Mouse (Mus musculus) hindbrain, embryonic 12.5 days (tissue): ENCODE results near the gene Smoc1. TPM values are rescaled to one million over a fixed set of nuclear protein-coding genes. Genes with fewer than 3 reads are reported as not detected.

ENCODE experiments used
- ATAC-seq: fragments of 200-750 bp; cut with Nextera tagmentation; 2 replicates; pipeline ENCODE4 v1.8.0; 2017; ENCODE audit warnings: moderate TSS enrichment; ENCODE audit not compliant: low FRiP score
- H3K27ac ChIP-seq: fragments of 300-500 bp; sonication (generic); 2 replicates; pipeline ENCODE4 v1.5.1; 2016; ENCODE audit warnings: mild to moderate bottlenecking
- H3K27me3 ChIP-seq: fragments of 300-500 bp; sonication (generic); 2 replicates; pipeline ENCODE4 v1.6.1; 2016; ENCODE audit warnings: mild to moderate bottlenecking
- H3K36me3 ChIP-seq: fragments of 300-500 bp; sonication (generic); 2 replicates; pipeline ENCODE4 v1.6.1; 2016; ENCODE audit warnings: mild to moderate bottlenecking
- H3K4me1 ChIP-seq: fragments of 300-500 bp; sonication (generic); 2 replicates; pipeline ENCODE4 v1.6.1; 2016
- H3K4me2 ChIP-seq: fragments of 300-500 bp; sonication (generic); replicated peaks from 2 replicates; pipeline ENCODE4 v1.6.1; 2016; ENCODE audit warnings: mild to moderate bottlenecking
- H3K4me3 ChIP-seq: fragments of 300-500 bp; sonication (generic); 2 replicates; pipeline ENCODE4 v1.5.1; 2016; ENCODE audit warnings: mild to moderate bottlenecking
- H3K9ac ChIP-seq: fragments of 300-500 bp; sonication (generic); 2 replicates; pipeline ENCODE4 v1.6.1; 2016; ENCODE audit warnings: mild to moderate bottlenecking, moderate library complexity
- H3K9me3 ChIP-seq: fragments of 300-500 bp; sonication (generic); replicated peaks from 2 replicates; pipeline ENCODE4 v1.6.1; 2016; ENCODE audit warnings: mild to moderate bottlenecking
- WGBS: fragments of 180-500 bp; shearing (Covaris S2); methylation state at CpG from one replicate; pipeline ENCODE4 v1.1.7; 2016; 5-methylcytosine and 5-hydroxymethylcytosine counted together
- polyA plus RNA-seq: library from polyadenylated mRNA; unstranded; fragments of >200 nt; fragmentation: Nextera tagmentation; extraction: Ambion mirVana; gene quantifications from 2 replicates; pipeline ENCODE4 v1.2.1, GENCODE M21; 2016

Gene Smoc1
- polyA plus RNA-seq, 1 experiment from 2014 or later: 22.6 TPM

DNA sequence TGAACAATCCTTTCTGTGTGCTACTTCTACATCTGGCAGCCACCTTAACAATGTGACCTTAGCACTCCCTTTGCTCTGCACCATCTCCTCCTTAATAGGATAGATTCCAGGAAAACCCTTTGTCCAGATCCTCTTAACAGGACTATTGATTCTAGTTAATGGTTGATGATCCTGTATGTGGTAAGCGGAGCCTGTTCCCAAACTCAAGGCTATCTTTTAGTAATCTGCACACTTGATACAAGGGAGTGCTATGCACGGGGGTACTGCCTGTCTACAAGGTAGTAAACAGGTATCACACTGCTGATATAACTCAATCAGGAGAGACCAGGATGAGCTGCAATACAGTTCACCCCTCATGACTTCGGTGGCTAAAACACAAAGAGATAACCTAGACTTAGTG, 161.8 kb downstream of the Smoc1 start:
- Histone ChIP-seq H3K27ac (no peak overlapping the region), H3K9me3 (no peaks in the 10 kb centered on the region), H3K9ac (no peak overlapping the region), H3K4me3 (no peak overlapping the region), H3K4me1 (no peaks in the 10 kb centered on the region), H3K27me3 (no peaks in the 10 kb centered on the region), H3K36me3 (peaks cover 3% of the 10 kb centered on the region; the same call in 1 of the 2 replicates), H3K4me2 (no peak overlapping the region)
- no peak for ATAC-seq
- 86% methylated on average over 3 of the region's 3 CpGs for WGBS

DNA sequence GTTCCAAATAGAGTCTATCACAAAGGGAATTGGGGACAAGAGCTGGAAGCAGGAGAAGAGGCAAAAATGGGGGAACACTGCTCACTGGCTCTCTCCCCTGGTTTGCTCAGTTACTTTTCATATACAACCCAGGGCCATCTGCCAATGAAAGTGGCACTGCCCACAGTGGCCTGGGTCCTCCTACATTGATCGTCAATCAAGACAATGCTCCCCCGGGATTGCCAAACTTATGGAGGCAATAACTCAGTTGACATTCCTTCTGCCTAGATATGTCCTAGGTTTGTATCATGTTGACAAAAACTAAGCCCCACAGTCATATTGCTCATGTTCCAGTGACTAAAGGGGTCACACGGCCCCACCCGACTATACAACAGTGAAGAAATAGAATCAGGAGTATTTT, 162.4 kb downstream of the Smoc1 start:
- WGBS: 95% methylated on average over 4 of the region's 4 CpGs
- Histone ChIP-seq H3K4me2 (no peak overlapping the region), H3K27ac (no peak overlapping the region), H3K36me3 (no peaks in the 10 kb centered on the region), H3K4me1 (no peaks in the 10 kb centered on the region), H3K9me3 (no peaks in the 10 kb centered on the region), H3K27me3 (no peaks in the 10 kb centered on the region), H3K4me3 (no peak overlapping the region), H3K9ac (no peak overlapping the region)
- no peak for ATAC-seq

DNA sequence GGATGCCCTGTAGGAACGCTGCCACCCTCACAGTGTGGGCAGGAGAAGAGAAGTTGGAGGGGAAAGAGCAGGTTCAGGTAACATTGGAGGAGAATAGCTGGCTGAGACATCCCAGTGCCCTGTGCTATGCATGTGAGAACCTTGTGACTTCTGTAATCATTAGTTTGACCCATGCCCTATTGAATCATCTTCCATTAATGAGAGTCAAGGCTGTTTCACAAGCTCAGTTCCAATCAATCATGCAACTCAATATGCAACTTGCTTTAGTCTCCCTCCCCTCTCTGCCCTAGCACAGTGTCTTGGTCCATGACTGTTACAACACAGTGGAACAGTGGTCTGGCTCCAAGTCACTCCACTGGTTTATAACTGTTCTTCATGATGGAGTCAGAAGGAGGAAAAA, 163.0 kb downstream of the Smoc1 start:
- Histone ChIP-seq H3K9ac (no peak overlapping the region), H3K4me2 (no peak overlapping the region), H3K9me3 (no peaks in the 10 kb centered on the region), H3K4me3 (no peak overlapping the region), H3K36me3 (no peaks in the 10 kb centered on the region), H3K27ac (no peak overlapping the region), H3K4me1 (no peaks in the 10 kb centered on the region), H3K27me3 (no peaks in the 10 kb centered on the region)
- no peak for ATAC-seq
- 77% methylated on average over 1 of the region's 1 CpGs for WGBS

DNA sequence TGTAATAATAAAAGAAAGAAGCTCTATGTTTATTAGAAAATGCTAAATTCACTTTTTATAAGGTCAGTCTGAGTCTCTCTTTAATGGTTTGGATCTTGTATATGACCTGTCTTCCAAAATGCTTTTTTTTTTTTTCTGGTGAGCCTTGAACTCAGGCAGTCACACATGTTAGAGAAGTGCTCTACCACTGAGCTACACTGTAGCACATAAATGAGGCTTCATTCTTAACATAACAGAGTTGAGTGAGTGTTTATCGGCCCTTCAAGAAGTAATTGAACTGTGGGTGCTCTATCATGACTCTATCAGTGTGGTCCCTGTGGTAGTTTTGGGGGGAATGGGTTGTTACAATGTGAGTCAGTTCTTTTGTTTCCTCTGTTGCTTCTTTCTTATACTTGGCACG, 167.4 kb downstream of the Smoc1 start:
- H3K9ac ChIP-seq: no peak overlapping the region
- H3K27me3 ChIP-seq: no peaks in the 10 kb centered on the region
- no peaks in the 10 kb centered on the region for H3K9me3 ChIP-seq
- H3K4me3 ChIP-seq: no peak overlapping the region
- H3K4me2 ChIP-seq: no peak overlapping the region
- 85% methylated on average over 2 of the region's 2 CpGs for WGBS
- no peaks in the 10 kb centered on the region for H3K36me3 ChIP-seq
- H3K27ac ChIP-seq: no peak overlapping the region
- ATAC-seq: no peak
- H3K4me1 ChIP-seq: no peaks in the 10 kb centered on the region

DNA sequence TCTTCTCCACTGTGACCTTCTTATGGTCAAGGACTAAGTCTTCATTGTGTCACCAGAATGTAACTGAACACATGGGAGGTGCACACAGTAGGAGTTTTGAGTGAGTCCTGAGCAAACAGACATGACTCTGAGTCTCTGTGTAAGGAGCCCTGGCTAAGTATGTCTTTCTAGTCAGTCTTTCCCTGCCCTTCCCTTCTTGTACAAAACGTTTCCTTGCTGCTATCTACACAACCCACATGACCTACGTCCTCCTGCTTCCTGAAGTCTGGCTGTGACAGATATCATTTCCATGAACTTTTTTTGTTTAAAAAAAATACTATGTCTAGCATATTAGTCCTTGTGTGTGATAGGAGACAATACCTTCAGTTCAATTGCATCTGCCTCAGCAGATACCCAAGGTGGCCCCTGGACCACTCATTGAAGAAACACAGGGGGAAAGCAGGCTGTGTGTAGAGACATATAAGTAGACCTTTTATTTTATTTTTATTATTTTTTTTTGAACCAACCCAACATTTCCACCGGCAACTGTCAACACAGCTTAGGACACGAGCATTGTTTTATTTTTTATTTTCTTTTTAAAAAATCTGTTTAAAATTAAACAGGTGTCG, 171.0 kb downstream of the Smoc1 start:
- H3K36me3 ChIP-seq: no peaks in the 10 kb centered on the region
- 78% methylated on average over 5 of the region's 5 CpGs for WGBS

DNA sequence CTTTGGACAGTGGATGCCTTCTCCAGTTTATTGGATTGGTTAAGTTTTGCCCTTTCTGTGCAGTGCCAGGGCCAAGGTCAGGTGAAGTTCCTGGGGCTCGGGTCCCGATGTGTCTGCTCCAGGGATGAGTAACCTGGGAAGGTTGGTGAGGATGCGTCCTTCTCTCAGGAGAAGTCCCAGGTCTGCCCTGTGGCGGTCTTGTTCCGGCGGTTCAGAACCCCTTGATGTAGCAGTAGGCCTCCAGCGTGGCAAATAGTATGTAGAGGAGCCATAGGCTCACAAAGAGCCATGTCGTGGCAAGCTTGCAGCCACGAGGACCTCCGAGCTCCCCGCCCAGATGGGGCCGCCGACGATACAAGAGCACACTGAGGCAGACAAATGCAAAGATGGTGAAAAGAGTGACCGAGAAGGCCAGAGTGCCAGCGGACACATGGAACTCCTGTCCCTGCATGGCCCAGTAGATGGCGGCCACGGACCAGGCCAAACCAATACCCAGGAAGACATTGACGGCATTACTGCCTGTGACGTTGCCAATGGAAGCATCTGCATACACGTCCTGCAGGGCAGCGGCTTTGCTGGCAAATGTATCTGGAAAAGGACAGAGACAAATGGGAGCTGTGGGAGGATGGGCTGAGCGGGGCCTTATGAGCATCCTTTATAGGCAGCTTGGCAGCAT, 172.8 kb downstream of the Smoc1 start:
- ATAC-seq: peak; percentile 78; the same call in 1 of the 2 replicates
- no peaks in the 10 kb centered on the region for H3K36me3 ChIP-seq
- H3K9me3 ChIP-seq: no peaks in the 10 kb centered on the region
- no peaks in the 10 kb centered on the region for H3K27me3 ChIP-seq
- no peak overlapping the region for H3K9ac ChIP-seq
- H3K27ac ChIP-seq: no peak overlapping the region
- H3K4me1 ChIP-seq: peaks cover 7% of the 10 kb centered on the region
- WGBS: 33% methylated on average over 23 of the region's 23 CpGs
- H3K4me2 ChIP-seq: peak overlapping the region; percentile 36
- no peak overlapping the region for H3K4me3 ChIP-seq

More for the DNA sequence above, 171.0 kb downstream of the Smoc1 start:
- no peak for ATAC-seq
- H3K27me3 ChIP-seq: no peaks in the 10 kb centered on the region
- no peak overlapping the region for H3K4me2 ChIP-seq
- H3K27ac ChIP-seq: no peak overlapping the region
- no peak overlapping the region for H3K4me3 ChIP-seq
- H3K9ac ChIP-seq: no peak overlapping the region
- H3K9me3 ChIP-seq: no peaks in the 10 kb centered on the region
- H3K4me1 ChIP-seq: no peaks in the 10 kb centered on the region

DNA sequence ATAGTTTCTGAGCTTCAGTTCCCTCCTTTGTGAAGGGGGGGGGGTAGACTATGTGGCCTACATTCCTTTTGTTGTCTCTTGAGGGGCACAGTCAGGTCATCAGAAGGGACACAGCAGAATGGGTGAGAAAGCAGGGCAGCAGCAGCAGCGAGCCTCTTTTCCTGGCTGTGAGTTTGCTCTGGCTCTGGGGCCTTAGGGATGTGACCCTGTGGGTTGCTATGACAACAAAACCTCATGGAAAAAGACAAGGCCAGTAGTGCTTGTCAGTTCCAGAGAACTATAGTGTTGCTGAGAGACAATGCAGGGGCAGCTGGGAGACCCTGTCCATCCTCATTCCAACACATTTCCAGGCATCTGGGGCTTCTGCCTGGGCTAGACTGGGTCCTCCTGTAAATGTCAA, 176.6 kb downstream of the Smoc1 start:
- Histone ChIP-seq H3K9me3 (no peaks in the 10 kb centered on the region), H3K4me2 (no peak overlapping the region), H3K27me3 (no peaks in the 10 kb centered on the region), H3K9ac (no peak overlapping the region), H3K27ac (no peak overlapping the region), H3K4me1 (peaks cover 7% of the 10 kb centered on the region), H3K36me3 (no peaks in the 10 kb centered on the region), H3K4me3 (no peak overlapping the region)
- ATAC-seq: no peak
- WGBS: 19% methylated on average over 1 of the region's 1 CpGs

DNA sequence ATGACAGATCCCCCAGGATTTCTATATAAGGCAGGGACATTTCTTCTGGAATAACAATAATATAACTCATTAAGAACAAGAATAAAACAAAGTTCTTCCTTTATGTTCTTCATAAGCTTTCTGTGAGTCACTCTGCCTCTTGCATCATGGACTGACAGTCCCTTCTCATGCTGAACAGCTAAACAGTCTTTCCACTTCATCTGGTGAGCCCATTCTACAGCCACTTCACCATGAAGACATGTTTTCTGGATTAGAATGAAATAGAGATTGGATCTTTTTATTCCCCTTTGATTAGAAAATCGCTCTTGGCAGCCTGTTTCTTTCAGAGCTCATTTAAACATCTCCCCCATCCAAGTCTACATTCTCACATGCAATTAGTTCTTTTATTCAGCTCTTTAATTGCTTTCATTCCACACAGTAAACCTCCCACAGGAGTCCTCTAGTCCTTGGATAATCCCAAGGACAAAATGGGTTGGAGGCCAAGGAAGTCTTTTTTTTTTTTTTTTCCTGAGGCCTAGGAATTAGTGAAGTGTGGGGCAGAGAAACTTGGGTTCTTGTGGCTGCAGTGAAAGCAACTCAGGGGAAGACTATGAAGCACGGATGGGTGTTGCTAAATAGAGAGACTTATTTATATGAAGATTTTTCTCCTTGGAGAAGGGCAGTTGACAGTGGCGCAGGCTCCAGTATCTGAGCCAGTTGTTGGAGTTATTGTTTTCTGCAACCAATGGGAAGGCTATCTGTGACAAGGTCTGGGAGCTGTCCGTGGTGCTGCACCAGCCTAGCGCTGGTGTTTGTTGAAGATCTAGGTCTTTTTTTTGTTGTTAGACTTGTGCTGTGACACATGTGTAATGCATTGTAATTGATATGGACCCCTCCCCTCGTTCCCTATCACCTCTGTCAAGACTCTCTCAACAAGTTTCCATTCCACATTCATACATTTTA, 179.3 kb downstream of the Smoc1 start:
- ATAC-seq: no peak
- no peak overlapping the region for H3K4me2 ChIP-seq
- H3K9ac ChIP-seq: no peak overlapping the region
- H3K9me3 ChIP-seq: no peaks in the 10 kb centered on the region
- no peak overlapping the region for H3K27ac ChIP-seq
- no peak overlapping the region for H3K4me3 ChIP-seq
- 24% methylated on average over 6 of the region's 6 CpGs for WGBS
- no peaks in the 10 kb centered on the region for H3K36me3 ChIP-seq
- H3K27me3 ChIP-seq: no peaks in the 10 kb centered on the region
- peaks cover 7% of the 10 kb centered on the region for H3K4me1 ChIP-seq

DNA sequence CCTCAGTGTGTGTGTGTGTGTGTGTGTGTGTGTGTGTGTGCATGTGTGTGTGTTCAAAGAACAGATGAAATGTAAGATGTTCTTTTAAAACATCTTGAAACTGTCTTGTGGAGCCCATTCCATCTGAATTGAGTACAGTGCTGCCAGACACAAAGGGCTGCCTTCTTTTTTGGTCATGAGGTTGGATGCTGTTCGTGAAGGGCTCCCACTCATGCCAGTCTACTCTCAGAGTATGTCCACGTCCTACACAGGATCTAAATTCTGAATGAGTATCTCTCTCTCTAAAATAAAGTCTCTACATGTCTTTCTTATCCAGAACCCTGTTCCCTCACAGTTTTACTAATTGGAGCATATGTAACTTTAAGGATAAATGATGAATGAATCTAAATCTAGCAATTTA, 182.0 kb downstream of the Smoc1 start:
- Histone ChIP-seq H3K27ac (no peak overlapping the region), H3K4me3 (no peak overlapping the region), H3K4me1 (no peaks in the 10 kb centered on the region; the same call in 1 of the 2 replicates), H3K9me3 (no peaks in the 10 kb centered on the region), H3K27me3 (no peaks in the 10 kb centered on the region), H3K9ac (no peak overlapping the region), H3K36me3 (no peaks in the 10 kb centered on the region), H3K4me2 (no peak overlapping the region)
- no peak for ATAC-seq
- WGBS: 67% methylated on average over 2 of the region's 2 CpGs

DNA sequence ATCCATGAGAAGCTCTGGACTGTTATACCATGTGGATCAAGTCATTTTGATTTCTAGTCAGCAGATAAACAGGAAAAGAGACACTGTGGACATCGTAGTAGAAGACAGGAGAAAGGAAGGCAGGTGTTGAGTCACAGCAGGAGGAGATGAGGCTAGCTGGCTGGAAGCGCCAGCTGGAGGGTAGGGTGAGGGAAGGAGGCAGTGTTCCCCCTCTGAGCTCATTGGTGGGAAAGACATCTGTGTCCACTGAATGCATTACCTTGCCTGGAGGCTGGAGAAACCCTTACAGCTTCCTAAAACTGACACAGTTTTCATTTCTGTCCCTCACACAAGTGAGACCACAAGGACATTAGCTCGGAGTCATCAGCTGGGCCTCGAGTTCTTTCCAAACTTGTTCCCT, 192.7 kb downstream of the Smoc1 start:
- ATAC-seq: no peak
- H3K4me2 ChIP-seq: no peak overlapping the region
- 76% methylated on average over 4 of the region's 4 CpGs for WGBS
- no peak overlapping the region for H3K9ac ChIP-seq
- H3K9me3 ChIP-seq: no peaks in the 10 kb centered on the region
- peaks cover 5% of the 10 kb centered on the region; the same call in 1 of the 2 replicates for H3K4me1 ChIP-seq
- no peak overlapping the region for H3K27ac ChIP-seq
- no peaks in the 10 kb centered on the region for H3K27me3 ChIP-seq
- no peaks in the 10 kb centered on the region for H3K36me3 ChIP-seq
- no peak overlapping the region for H3K4me3 ChIP-seq

DNA sequence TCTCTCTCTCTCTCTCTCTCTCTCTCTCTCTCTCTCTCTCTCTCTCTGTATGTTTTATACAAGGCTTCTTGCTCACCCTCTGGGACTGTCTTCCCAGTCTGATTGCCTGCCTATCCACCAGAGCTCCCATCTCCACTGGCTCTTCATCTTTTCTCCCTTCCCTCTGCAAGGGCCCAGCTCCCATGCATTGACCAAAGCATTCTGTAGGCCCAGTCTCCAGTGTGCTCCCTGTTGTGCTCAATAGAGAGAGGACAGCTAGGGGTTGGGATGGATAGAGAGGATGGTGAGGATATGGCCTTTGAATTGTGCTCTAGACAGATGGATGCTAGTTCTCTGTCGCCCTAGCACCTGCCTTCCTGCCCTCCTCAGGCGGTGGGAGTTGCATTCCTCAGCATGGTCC, 196.7 kb downstream of the Smoc1 start:
- ATAC-seq: no peak
- Histone ChIP-seq H3K36me3 (no peaks in the 10 kb centered on the region), H3K9ac (no peak overlapping the region), H3K9me3 (no peaks in the 10 kb centered on the region), H3K4me2 (no peak overlapping the region), H3K4me1 (peaks cover 10% of the 10 kb centered on the region; the same call in 1 of the 2 replicates), H3K27ac (no peak overlapping the region), H3K27me3 (no peaks in the 10 kb centered on the region), H3K4me3 (no peak overlapping the region)
- 76% methylated on average over 2 of the region's 2 CpGs for WGBS

DNA sequence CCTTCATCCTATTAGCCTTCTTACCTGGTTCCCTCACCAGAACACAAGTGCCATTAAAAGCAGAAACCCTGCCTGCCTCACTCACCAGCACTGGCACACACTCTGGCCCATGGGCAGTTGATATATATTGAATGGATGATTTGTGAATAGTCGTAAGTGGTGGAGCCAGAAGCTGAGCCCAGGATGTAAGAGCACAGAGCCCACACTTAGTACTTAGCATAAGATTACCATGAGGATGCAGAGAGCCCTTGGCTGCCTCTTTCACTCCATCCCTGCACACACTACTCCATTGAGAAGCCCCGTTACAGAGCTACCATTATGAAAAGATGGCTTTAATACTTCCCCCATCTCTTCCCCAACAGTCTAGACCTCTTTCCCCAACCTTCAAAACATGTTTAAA, 198.2 kb downstream of the Smoc1 start:
- no peak overlapping the region for H3K27ac ChIP-seq
- WGBS: 86% methylated on average over 2 of the region's 2 CpGs
- no peaks in the 10 kb centered on the region for H3K9me3 ChIP-seq
- H3K27me3 ChIP-seq: no peaks in the 10 kb centered on the region
- 0 out of 2 replicates have a peak, but pooled peaks cover 6% of the 10 kb centered on the region for H3K4me1 ChIP-seq
- no peak overlapping the region for H3K9ac ChIP-seq
- no peaks in the 10 kb centered on the region for H3K36me3 ChIP-seq
- H3K4me3 ChIP-seq: no peak overlapping the region
- no peak overlapping the region for H3K4me2 ChIP-seq
- ATAC-seq: no peak
